Mouse (Mus musculus): ENCODE measurements around the gene Ttyh2. TPM values are rescaled to one million over a fixed set of nuclear protein-coding genes. Genes with fewer than 3 reads are reported as not detected.
"Not testable (repeated sequence)": the region's sequence is repeated elsewhere in the genome, so short reads cannot be mapped to it uniquely, and the experiment has no call there.

Ttyh2 gene
- polyA plus RNA-seq, 1 experiment: 5.8 TPM

GRCm38 (mm10) chr11:114655350-114656008 is 19.8 kb upstream of the Ttyh2 start:
- TF ChIP-seq FLI1 (IDR thresholded peaks at IDR 0.05; ENCODE audit: low read length): no peak
- no peak for TF ChIP-seq GATA1 (IDR thresholded peaks at IDR 0.05; ENCODE audit: borderline replicate concordance, low read length)
- Histone ChIP-seq H3K4me3 (replicated peaks) (peak overlapping the region; percentile 40), H3K9me3 (no peaks in the 10 kb centered on the region), H3K4me1 (peaks cover 66% of the 10 kb centered on the region), H3K36me3 (replicated peaks; ENCODE audit: low read length) (no peaks in the 10 kb centered on the region), H3K27me3 (replicated peaks) (peaks cover 4% of the 10 kb centered on the region)

GRCm38 (mm10) chr11:114656994-114657644 is 18.1 kb upstream of the Ttyh2 start:
- no peak overlapping the region for H3K4me3 ChIP-seq (replicated peaks)
- H3K27me3 ChIP-seq (replicated peaks): peaks cover 4% of the 10 kb centered on the region
- H3K9me3 ChIP-seq: no peaks in the 10 kb centered on the region
- peaks cover 59% of the 10 kb centered on the region for H3K4me1 ChIP-seq
- no peaks in the 10 kb centered on the region for H3K36me3 ChIP-seq (replicated peaks; ENCODE audit: low read length)
- TF ChIP-seq GATA1 (IDR thresholded peaks at IDR 0.05; ENCODE audit: borderline replicate concordance, low read length) (no peak), FLI1 (IDR thresholded peaks at IDR 0.05; ENCODE audit: low read length) (no peak)

DNA sequence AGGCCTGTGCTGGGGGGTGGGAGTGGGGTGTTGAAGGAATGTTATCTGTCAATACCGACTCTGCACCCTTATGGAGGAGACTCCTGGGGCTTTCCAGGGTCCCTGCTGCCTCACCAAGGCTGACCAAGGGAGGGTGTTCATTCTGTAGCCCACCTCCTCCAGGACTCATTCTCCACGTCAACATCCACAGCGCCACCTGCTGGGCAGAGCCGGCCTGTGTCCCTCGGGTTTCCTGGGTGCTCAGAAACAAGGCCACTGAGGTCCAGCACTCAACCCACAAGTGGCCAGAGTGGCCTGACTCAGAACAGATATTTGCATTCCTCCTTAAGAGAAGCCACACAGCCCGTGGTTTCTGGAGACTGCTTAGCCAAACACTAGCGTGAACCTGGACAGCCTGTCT is 17.5 kb upstream of the Ttyh2 start:
- Histone ChIP-seq H3K4me1 (peaks cover 53% of the 10 kb centered on the region), H3K9me3 (no peaks in the 10 kb centered on the region), H3K4me3 (replicated peaks) (no peak overlapping the region), H3K36me3 (replicated peaks; ENCODE audit: low read length) (no peaks in the 10 kb centered on the region), H3K27me3 (replicated peaks) (peaks cover 4% of the 10 kb centered on the region)
- no peak for TF ChIP-seq GATA1 (IDR thresholded peaks at IDR 0.05; ENCODE audit: borderline replicate concordance, low read length)
- no peak for TF ChIP-seq FLI1 (IDR thresholded peaks at IDR 0.05; ENCODE audit: low read length)

- Histone ChIP-seq H3K9me3 (no peaks in the 10 kb centered on the region), H3K27me3 (replicated peaks) (peaks cover 2% of the 10 kb centered on the region)
These were observed 13.1 kb upstream of the Ttyh2 start for GRCm38 (mm10) chr11:114662161-114662560.

DNA sequence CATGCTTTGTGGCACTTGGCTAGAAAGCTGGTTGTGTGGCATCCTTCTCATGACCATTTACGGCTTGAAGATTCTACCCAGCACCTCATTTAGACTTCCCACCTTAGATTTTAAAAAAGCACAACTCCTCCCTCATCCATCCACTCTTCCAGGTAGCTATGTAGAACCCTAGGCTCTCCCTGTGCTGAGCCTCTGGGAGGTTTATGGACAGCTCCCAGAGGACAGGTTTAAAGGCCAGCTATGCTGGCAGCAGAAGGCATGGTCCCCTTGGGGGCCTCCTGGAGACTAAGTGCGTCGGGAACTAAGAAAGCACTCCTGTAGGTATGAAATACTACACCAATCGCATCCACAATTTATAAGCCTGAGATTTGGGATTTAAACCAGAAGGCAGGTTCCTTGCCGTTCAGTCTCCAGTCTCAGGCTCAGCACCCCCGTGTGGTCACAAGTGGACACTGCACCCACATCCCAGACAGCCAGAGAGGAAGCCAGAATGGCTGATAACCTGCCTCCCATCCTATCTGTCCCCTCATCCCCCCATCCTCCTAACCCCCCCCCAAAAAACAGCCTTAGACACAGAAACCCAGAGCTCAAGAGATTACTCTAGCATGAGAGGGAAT is 12.4 kb upstream of the Ttyh2 start:
- H3K27me3 ChIP-seq (replicated peaks): peaks cover 2% of the 10 kb centered on the region
- no peak overlapping the region for H3K4me3 ChIP-seq (replicated peaks)
- H3K4me1 ChIP-seq: peaks cover 52% of the 10 kb centered on the region
- H3K9me3 ChIP-seq: no peaks in the 10 kb centered on the region
- no peaks in the 10 kb centered on the region for H3K36me3 ChIP-seq (replicated peaks; ENCODE audit: low read length)
- TF ChIP-seq GATA1 (IDR thresholded peaks at IDR 0.05; ENCODE audit: borderline replicate concordance, low read length): no peak
- no peak for TF ChIP-seq FLI1 (IDR thresholded peaks at IDR 0.05; ENCODE audit: low read length)

More at GRCm38 (mm10) chr11:114662161-114662560, 13.1 kb upstream of the Ttyh2 start:
- Histone ChIP-seq H3K4me1 (peaks cover 52% of the 10 kb centered on the region), H3K36me3 (replicated peaks; ENCODE audit: low read length) (no peaks in the 10 kb centered on the region), H3K4me3 (replicated peaks) (no peak overlapping the region)
- TF ChIP-seq FLI1 (IDR thresholded peaks at IDR 0.05; ENCODE audit: low read length) (no peak), GATA1 (IDR thresholded peaks at IDR 0.05; ENCODE audit: borderline replicate concordance, low read length) (no peak)

DNA sequence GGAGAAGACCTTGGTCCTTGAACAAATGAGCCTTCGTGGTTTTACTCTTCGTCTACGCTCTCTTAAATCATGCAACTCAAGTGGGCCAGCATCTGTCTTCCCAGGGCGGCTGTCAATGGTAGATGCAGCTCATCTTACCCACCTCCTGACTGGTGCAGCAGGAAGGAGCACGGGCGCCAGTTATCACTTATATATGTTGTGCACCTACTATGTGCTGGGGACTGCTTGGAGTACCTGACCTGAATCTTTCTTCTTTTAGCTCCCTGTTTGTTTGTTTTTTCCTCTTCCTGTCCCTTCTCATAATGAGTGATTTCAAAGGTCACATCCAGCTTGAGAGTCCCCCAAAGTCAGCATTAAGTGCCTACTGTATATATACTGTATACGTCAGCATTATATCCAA is 11.1 kb upstream of the Ttyh2 start:
- H3K36me3 ChIP-seq (replicated peaks; ENCODE audit: low read length): no peaks in the 10 kb centered on the region
- no peak overlapping the region for H3K4me3 ChIP-seq (replicated peaks)
- H3K9me3 ChIP-seq: no peaks in the 10 kb centered on the region
- no peaks in the 10 kb centered on the region for H3K27me3 ChIP-seq (replicated peaks)
- no peak for TF ChIP-seq FLI1 (IDR thresholded peaks at IDR 0.05; ENCODE audit: low read length)
- no peak for TF ChIP-seq GATA1 (IDR thresholded peaks at IDR 0.05; ENCODE audit: borderline replicate concordance, low read length)
- peaks cover 50% of the 10 kb centered on the region for H3K4me1 ChIP-seq

DNA sequence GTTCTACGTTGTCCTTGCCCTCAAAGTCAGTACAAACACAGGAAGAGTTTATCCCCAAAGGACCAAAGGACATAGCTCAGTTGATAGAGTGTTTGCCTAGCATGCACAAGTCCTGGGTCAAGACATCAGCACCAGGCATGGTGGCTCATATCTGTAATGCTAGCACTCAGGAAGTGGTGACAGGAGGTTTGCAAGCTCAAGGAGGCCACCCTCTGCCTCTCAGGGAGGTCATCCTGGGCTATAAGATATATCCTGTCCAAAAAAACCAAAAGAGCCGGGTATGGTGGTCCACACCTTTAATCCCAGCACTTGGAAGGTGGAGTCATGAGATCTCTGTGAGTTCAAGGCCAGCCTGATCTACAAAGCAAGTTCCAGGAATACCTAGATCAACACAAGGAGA is 9.8 kb upstream of the Ttyh2 start:
- peaks cover 10% of the 10 kb centered on the region for H3K36me3 ChIP-seq (replicated peaks; ENCODE audit: low read length)
- H3K27me3 ChIP-seq (replicated peaks): no peaks in the 10 kb centered on the region
- no peak for TF ChIP-seq FLI1 (IDR thresholded peaks at IDR 0.05; ENCODE audit: low read length)
- TF ChIP-seq GATA1 (IDR thresholded peaks at IDR 0.05; ENCODE audit: borderline replicate concordance, low read length): no peak
- peak overlapping the region; percentile 75 for H3K4me3 ChIP-seq (replicated peaks)
- peaks cover 63% of the 10 kb centered on the region for H3K4me1 ChIP-seq
- no peaks in the 10 kb centered on the region for H3K9me3 ChIP-seq

- Histone ChIP-seq H3K9me3 (no peaks in the 10 kb centered on the region), H3K27me3 (replicated peaks) (no peaks in the 10 kb centered on the region), H3K36me3 (replicated peaks; ENCODE audit: low read length) (peaks cover 23% of the 10 kb centered on the region), H3K4me3 (replicated peaks) (no peak overlapping the region), H3K4me1 (peaks cover 76% of the 10 kb centered on the region)
- TF ChIP-seq FLI1 (IDR thresholded peaks at IDR 0.05; ENCODE audit: low read length): no peak
- TF ChIP-seq GATA1 (IDR thresholded peaks at IDR 0.05; ENCODE audit: borderline replicate concordance, low read length): no peak
These were observed 8.4 kb upstream of the Ttyh2 start for GRCm38 (mm10) chr11:114666786-114667185.

DNA sequence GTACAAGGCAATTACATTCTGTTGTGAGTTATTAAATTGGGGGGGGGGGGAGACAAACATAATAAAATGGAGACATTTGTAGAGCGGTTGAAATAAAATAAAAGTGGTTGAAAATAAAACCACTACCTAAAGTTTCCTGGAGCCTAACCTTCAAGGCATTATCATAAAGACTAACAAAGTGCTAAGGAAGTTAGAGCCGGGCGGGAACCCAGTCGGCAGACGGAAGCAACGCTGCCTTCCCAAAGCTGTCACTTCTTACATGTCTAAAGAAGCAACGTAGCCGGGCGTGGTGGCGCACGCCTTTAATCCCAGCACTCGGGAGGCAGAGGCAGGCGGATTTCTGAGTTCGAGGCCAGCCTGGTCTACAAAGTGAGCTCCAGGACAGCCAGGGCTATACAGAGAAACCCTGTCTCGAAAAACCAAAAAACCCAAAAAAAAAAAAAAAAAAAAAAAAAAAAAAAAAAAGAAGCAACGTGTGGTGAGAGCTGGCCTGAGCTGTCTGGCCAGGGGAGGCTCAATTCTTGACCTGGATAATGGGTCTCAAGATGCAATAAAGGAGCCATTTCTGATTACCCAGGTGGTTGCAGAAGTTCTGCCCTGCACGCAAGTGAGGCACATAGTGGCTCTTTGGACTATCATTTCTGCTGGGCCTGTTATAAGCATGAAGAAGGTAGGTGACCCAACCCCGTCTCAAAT is 7.8 kb upstream of the Ttyh2 start:
- H3K9me3 ChIP-seq: no peaks in the 10 kb centered on the region
- no peak overlapping the region for H3K4me3 ChIP-seq (replicated peaks)
- peaks cover 29% of the 10 kb centered on the region for H3K36me3 ChIP-seq (replicated peaks; ENCODE audit: low read length)
- TF ChIP-seq GATA1 (IDR thresholded peaks at IDR 0.05; ENCODE audit: borderline replicate concordance, low read length) (no peak), FLI1 (IDR thresholded peaks at IDR 0.05; ENCODE audit: low read length) (no peak)
- peaks cover 80% of the 10 kb centered on the region for H3K4me1 ChIP-seq
- no peaks in the 10 kb centered on the region for H3K27me3 ChIP-seq (replicated peaks)

GRCm38 (mm10) chr11:114667932-114668285 is 7.3 kb upstream of the Ttyh2 start:
- Histone ChIP-seq H3K36me3 (replicated peaks; ENCODE audit: low read length) (peaks cover 34% of the 10 kb centered on the region), H3K4me3 (replicated peaks) (peak overlapping the region; percentile 18), H3K4me1 (peaks cover 83% of the 10 kb centered on the region)
- not testable (repeated sequence) for H3K9me3 ChIP-seq; H3K27me3 ChIP-seq (replicated peaks)

Data from megakaryocyte, embryonic 14.5 days (primary cell).